Mouse (Mus musculus) ES-E14 (cell line): ENCODE measurements around the gene Mucl3. TPM values are rescaled to one million over a fixed set of nuclear protein-coding genes. Genes with fewer than 3 reads are reported as not detected.
A peak's percentile ranks its signal among the peaks of the same experiment; 100 is the strongest.

Source experiments
- DNase-seq: peaks from one replicate; pipeline ENCODE4 v3.0.0-alpha.2; 2013; ENCODE audit warnings: low read depth, low spot score
- H3K27ac ChIP-seq: 2 replicates; pipeline ENCODE4 v1.5.1; 2012; ENCODE audit warnings: low read depth, mild to moderate bottlenecking, low read length, moderate library complexity, mixed read lengths; ENCODE audit not compliant: poor library complexity, insufficient read depth, severe bottlenecking
- H3K36me3 ChIP-seq: 2 replicates; pipeline ENCODE4 v1.6.1; 2012; ENCODE audit warnings: mild to moderate bottlenecking, low read length, moderate library complexity, mixed read lengths; ENCODE audit not compliant: control insufficient read depth, poor library complexity, insufficient read depth, severe bottlenecking
- H3K4me1 ChIP-seq, 2 experiments: fragments of 150-350 bp in 1 of 2; sonication (generic) in 1 of 2; 2 replicates each; pipeline ENCODE4 v1.6.1; 2012; ENCODE audit warnings: low read length in 2 of 2, mild to moderate bottlenecking in 1 of 2, mixed read lengths in 1 of 2; ENCODE audit not compliant: control insufficient read depth in 2 of 2, insufficient read depth in 2 of 2, poor library complexity in 1 of 2
- H3K4me3 ChIP-seq, 2 experiments: fragments of 150-350 bp in 1 of 2; sonication (generic) in 1 of 2; 2 replicates each; pipeline ENCODE4 v1.5.1; 2012; ENCODE audit warnings: low read length in 2 of 2, low read depth in 1 of 2, mild to moderate bottlenecking in 1 of 2, mixed read lengths in 1 of 2; ENCODE audit not compliant: insufficient read depth in 1 of 2, poor library complexity in 1 of 2, severe bottlenecking in 1 of 2
- H3K9ac ChIP-seq: 2 replicates; pipeline ENCODE4 v1.6.1; 2012; ENCODE audit warnings: low read depth, mild to moderate bottlenecking, low read length, mixed read lengths; ENCODE audit not compliant: poor library complexity, insufficient read depth, severe bottlenecking
- H3K9me3 ChIP-seq: fragments of 150-350 bp; sonication (generic); 2 replicates; pipeline ENCODE4 v1.6.1; 2012; ENCODE audit warnings: low read depth, mild to moderate bottlenecking, low read length; ENCODE audit not compliant: control insufficient read depth, insufficient read depth
- CHD2 ChIP-seq: IDR thresholded peaks from 2 replicates; pipeline ENCODE4 v1.6.1; 2014; ENCODE audit warnings: mild to moderate bottlenecking, low read depth, low read length, inconsistent platforms
- HCFC1 ChIP-seq: IDR thresholded peaks from 2 replicates; pipeline ENCODE4 v1.6.1; 2012; ENCODE audit warnings: low read length, inconsistent platforms, borderline replicate concordance; ENCODE audit not compliant: insufficient read depth
- MAFK ChIP-seq: IDR thresholded peaks from 2 replicates; pipeline ENCODE4 v1.6.1; 2014; ENCODE audit warnings: mild to moderate bottlenecking, low read depth, low read length, inconsistent platforms; ENCODE audit not compliant: insufficient read depth
- ZC3H11A ChIP-seq: IDR thresholded peaks from 2 replicates; pipeline ENCODE4 v1.6.1; 2012; ENCODE audit warnings: low read depth, mild to moderate bottlenecking, inconsistent platforms, low read length, borderline replicate concordance
- ZNF384 ChIP-seq: IDR thresholded peaks from 2 replicates; pipeline ENCODE4 v1.6.1; 2012; ENCODE audit warnings: low read depth, low read length, inconsistent platforms
- in situ Hi-C, 2 experiments: fragments of 600-800 bp; cut with MboI; formaldehyde crosslinking; loops; one replicate each; pipeline ENCODE4 v1.15.1; 2025; ENCODE audit warnings: low sequenced_read_pairs in 2 of 2, inconsistent platforms in 1 of 2; ENCODE audit not compliant: unreplicated experiment in 2 of 2
- total RNA-seq: library from RNA; depleted of rRNA; stranded (reverse); fragments of 300-350 nt; gene quantifications from 2 replicates; pipeline ENCODE4 v1.2.3, GENCODE M21; 2012

Gene Mucl3
- total RNA-seq, 1 experiment = 0.85 TPM

- Histone ChIP-seq H3K9me3 (no peaks in the 10 kb centered on the region), H3K36me3 (peaks cover 43% of the 10 kb centered on the region), H3K9ac (peak within 1 kb of the TSS; percentile 85), H3K4me3 (peak within 1 kb of the TSS; percentile 84 to 85), H3K27ac (peak within 1 kb of the TSS; percentile 57), H3K4me1 (peaks cover 0 to 9% of the 10 kb centered on the region in 2 experiments; a peak in 1 of 4 replicates)
- in situ Hi-C loops = no loop called here
- DNase-seq = peak; percentile 87
- TF ChIP-seq ZNF384 = no peak
- no peak for TF ChIP-seq MAFK
- no peak for TF ChIP-seq CHD2
- TF ChIP-seq ZC3H11A = no peak
- no peak for TF ChIP-seq HCFC1
Measured at GRCm38 (mm10) chr17:35667334-35668065, 24.0 kb upstream of the Mucl3 start, which contains the start of gene Vars2. Vars2 (minus strand) TSS chr17:35667592.

GRCm38 (mm10) chr17:35666851-35667256 is 23.4 kb upstream of the Mucl3 start:
- no peak for TF ChIP-seq HCFC1
- TF ChIP-seq MAFK = no peak
- no peak for TF ChIP-seq ZC3H11A
- TF ChIP-seq ZNF384 = no peak
- no peak for TF ChIP-seq CHD2
- Histone ChIP-seq H3K4me1 (peaks cover 0 to 9% of the 10 kb centered on the region in 2 experiments; a peak in 1 of 4 replicates), H3K9ac (peak overlapping the region; percentile 77), H3K27ac (peak overlapping the region; percentile 57), H3K9me3 (no peaks in the 10 kb centered on the region), H3K4me3 (peak overlapping the region; percentile 84 to 85), H3K36me3 (peaks cover 46% of the 10 kb centered on the region)
- no peak for DNase-seq
- in situ Hi-C loops = no loop called here

GRCm38 (mm10) chr17:35665957-35666515 is 22.5 kb upstream of the Mucl3 start:
- no peak overlapping the region for H3K27ac ChIP-seq
- peak overlapping the region; percentile 34 for H3K9ac ChIP-seq

GRCm38 (mm10) chr17:35653086-35653485 is 9.6 kb upstream of the Mucl3 start:
- in situ Hi-C loops = no loop called here
- H3K4me1 ChIP-seq = peaks cover 0 to 14% of the 10 kb centered on the region in 2 experiments; a peak in 2 of 4 replicates
- no peak overlapping the region for H3K9ac ChIP-seq
- peak overlapping the region; percentile 24; the same call in 1 of the 2 replicates for H3K27ac ChIP-seq
- H3K36me3 ChIP-seq = peaks cover 24% of the 10 kb centered on the region
- TF ChIP-seq ZC3H11A (no peak), CHD2 (no peak), ZNF384 (no peak), HCFC1 (no peak)
- peak; percentile 59 for DNase-seq
- H3K4me3 ChIP-seq = no peak overlapping the region
- no peaks in the 10 kb centered on the region for H3K9me3 ChIP-seq

More at GRCm38 (mm10) chr17:35665957-35666515, 22.5 kb upstream of the Mucl3 start:
- H3K36me3 ChIP-seq = peaks cover 51% of the 10 kb centered on the region
- peak overlapping the region in 1 of 2 experiments; percentile 29; a peak in 2 of 4 replicates for H3K4me3 ChIP-seq
- no peaks in the 10 kb centered on the region for H3K9me3 ChIP-seq
- no peak for DNase-seq
- TF ChIP-seq ZC3H11A (no peak), ZNF384 (no peak)
- in situ Hi-C loops = no loop called here
- peaks cover 0 to 9% of the 10 kb centered on the region in 2 experiments; a peak in 1 of 4 replicates for H3K4me1 ChIP-seq
